Mouse (Mus musculus): Measurements from ENCODE around the gene Taar7a.

DNA sequence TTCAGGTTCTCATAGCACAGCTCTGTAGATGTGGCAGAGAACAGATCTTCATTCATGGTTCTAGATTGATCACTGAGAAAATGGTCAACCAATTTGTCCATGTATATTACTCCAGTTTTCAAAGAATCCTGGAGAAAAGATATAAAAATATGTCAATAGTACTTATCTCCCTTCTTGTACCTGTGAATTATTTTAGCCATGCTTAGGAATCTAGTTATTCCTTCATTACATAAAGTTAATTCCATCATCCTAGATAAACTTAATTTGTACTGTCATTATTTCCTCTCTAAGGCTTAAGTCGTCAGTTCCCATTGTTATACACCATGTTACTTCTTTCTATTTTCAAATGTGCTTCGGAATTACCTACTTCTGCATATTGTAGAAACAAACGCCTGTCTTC lies at the start of gene Taar7a:
- TF ChIP-seq CTCF (IDR thresholded peaks at IDR 0.05; ENCODE audit: insufficient read depth, low read length), result no peak
- no peak for TF ChIP-seq POLR2A (IDR thresholded peaks at IDR 0.05; ENCODE audit: borderline replicate concordance, extremely low read depth, low read depth, low read length)
